Mouse (Mus musculus) heart, postnatal 0 days (tissue): ENCODE data around the gene Kat5.

Source experiments
- CTCF ChIP-seq: IDR thresholded peaks from 2 replicates; pipeline ENCODE4 v1.5.1; 2016; ENCODE audit warnings: antibody characterized with exemption, control low read depth, low read depth
- EP300 ChIP-seq: IDR thresholded peaks from 2 replicates; pipeline ENCODE4 v1.6.1; 2016; ENCODE audit warnings: antibody characterized with exemption, low read depth

DNA sequence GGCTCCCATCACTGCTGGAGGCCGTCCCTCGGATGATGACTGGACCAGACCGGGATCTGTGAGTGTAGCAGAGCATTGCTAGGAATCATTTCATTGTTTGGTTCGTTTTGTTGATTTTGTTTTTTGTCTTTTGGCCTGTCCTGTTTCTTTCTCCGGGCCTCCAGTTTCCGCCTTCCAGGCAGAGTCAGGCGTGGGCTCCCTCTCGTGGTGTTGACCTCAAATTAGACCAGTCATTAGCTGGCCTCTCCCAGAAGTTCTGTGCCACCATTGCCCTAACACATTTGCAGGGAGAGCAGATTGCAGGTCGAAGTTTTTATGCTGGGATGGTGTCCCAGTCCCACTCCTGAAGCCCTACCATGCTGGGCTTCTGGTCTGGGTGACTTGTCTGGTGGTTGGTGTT, 20.9 kb downstream of the Kat5 start:
- TF ChIP-seq CTCF, result no peak
- TF ChIP-seq EP300, result no peak
